Mouse (Mus musculus): ENCODE results near the gene Card10.
A peak's percentile ranks its signal among the peaks of the same experiment; 100 is the strongest.
"Not testable (repeated sequence)": the region's sequence is repeated elsewhere in the genome, so short reads cannot be mapped to it uniquely, and the experiment has no call there.

Card10 gene

DNA sequence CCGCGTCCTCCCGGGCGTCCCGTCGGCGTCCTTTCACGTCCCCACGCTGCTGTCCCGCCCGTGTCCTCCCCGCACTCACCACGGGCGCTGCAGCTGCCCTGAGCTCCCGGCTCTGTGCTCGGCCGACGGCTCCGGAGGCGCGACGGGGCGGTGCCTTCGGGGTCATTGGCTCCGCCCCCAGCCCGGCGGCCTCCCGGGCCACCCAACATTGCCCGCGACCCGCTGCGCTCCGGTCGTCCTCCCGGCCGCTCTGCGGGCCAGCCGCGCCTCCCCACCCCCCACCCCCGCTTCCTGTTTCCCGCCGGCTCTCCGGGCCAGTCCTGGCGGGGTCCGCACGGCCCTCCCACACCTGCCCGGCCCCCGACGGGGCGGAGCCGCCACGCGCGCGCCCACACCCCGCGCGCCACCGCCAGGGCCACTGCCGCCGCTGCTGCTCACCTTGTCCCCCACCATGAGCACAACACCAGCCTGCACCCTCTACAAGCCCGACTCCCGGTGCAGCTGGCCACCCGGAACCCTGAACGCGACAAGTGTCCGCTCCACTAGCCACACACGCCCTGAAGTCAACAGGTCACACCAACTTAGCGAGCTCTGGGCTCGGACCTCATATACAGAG, at the start of gene Card10:
Card10 (minus strand) TSS at position 267 of the 616 bp plus-strand sequence.
- peak; percentile 77 to 91 for DNase-seq

DNA sequence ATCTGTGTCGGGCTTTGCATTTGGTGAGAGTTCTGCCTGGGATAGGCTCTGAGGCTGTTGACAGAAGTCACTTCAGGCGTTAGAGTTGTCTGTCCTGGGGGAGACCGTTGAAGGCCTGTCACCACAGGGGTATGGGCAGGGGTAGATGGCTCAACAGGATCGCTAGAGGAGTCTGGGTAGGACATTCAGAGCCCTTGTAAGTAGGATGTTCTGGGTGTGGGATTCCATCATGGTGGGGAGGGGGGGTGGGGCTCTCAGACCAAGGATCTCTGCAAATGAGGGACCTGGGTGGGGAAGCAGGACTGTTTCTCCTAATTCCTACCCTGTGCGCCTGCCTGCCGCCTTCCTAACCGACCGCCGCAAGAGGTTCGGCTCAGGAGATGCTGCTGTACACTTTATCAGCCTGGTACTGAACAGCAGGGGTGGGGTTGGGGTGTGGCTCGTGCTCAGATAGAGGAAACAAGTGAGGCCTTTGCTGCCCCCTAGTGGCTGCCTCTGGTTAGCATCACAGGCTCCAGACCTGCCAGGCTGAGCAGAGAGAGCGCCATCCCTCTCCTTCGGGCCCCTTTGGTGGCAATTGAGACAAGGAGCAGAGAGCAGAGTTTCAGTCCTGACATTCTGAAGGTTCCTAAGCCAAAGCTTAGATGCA, 48.8 kb upstream of the Card10 start:
- DNase-seq: peak; percentile 94 to 97

DNA sequence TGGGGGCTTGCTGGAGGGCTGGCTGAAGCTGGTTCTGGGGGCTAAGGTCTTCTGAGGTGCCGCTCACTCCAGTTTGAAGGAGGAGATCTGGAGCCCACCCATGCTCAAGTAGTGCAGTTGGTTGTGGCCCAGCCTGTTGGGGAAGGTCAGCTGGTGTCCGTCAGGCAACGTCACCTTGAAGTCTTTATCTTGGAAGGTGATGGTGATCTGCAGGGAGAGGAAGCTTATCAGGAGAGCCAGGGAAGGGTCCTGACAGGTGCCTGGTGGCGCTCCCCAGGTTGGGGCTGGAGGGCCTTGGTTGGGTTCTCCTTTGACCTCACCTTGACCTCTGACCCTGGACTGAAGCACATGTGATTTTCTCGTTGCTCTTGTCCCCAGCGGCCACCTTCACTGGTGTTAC, 48.1 kb upstream of the Card10 start:
- no peak for DNase-seq

DNA sequence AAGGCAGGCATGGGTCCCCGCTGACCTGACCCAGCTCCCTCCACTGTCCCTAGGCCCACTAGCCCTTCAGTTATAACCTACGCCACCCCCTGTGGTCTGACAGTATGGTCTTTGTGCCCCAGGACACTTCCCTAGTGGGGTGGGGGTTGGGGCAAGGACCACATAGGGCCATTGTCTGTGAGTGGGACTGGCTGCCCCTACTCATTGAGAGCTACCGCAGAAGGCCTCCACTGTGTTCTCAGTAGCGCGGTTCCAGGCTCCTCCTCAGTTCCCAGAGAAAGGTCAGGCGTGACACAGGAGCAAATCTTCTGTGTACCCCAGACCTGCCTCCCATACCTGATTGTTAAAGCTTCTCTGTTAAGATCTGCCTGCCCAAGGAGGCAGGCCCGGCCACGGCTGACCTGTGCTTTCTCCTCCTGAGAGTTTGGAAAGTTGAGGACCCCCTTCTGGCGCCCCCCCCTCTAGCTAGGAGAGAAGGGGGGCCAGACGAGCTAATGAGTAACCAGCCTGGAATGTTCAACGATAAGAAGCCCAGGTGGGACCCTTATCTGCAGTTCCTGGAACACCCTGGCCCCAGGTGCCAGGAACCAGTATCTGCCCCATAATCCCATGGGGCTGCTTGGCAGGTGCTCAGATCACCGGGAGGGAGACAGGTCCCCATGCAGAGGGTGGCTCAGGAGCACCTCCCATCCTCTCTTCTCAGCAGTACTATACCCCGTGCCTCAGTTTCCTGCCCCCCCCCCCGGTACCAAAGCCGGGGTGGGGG, 47.4 kb upstream of the Card10 start:
- DNase-seq: no peak

DNA sequence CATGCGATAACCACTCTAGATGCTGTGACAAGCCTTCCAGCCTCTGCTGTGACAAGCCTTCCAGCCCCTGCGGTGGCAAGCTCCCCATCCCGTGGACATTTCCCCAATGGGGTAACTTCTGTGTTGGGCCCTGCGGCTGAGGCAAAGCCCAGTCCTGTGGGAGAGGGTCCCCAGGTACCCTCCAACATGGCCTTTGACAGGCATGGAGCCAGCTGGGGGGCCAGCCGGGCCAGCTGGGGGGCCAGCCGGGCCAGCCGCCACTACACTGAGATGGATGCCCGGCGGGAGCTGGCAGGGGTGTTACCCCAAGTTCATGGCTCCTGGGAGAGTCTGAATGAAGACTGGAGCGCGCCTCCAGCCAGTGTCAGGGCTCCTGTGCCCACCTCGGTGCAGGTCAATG, 46.6 kb upstream of the Card10 start:
- no peak for DNase-seq

DNA sequence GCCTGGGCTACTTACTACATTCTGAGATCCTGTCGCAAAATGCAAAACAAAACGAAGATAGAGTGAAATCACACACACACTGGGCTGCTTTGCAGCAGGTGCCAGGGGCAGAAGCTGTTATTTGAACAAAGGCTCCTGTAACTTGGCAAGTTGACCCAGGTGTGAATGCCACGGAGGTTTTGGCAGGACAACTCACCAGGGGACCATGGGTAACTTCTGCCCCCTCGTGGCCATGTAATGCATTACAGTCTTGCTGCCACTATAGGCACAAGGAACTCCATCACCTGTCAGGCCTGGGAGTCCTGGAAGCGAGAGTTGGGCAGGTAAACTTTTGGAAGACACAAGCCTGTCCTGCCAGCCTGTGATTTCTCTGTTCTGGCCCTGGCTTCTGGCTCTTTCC, 45.6 kb upstream of the Card10 start:
- DNase-seq: peak; percentile 91 to 95

DNA sequence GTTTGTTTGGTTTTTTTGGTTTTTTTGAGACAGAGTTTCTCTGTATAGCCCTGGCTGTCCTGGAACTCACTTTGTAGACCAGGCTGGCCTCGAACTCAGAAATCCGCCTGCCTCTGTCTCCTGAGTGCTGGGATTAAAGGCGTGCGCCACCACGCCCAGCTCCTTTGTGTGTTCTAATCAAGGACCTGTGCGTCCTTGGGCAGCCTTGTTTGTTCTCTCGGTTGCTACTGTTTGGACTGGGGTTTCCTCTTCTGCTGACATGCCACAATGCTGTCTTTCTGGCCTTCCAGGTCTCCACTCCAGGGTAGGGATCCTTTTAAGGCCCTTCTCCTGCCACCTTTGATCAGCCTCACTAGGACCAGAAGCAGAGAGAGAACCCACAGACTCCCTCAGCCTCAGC, 44.0 kb upstream of the Card10 start:
- DNase-seq: not testable (repeated sequence)

DNA sequence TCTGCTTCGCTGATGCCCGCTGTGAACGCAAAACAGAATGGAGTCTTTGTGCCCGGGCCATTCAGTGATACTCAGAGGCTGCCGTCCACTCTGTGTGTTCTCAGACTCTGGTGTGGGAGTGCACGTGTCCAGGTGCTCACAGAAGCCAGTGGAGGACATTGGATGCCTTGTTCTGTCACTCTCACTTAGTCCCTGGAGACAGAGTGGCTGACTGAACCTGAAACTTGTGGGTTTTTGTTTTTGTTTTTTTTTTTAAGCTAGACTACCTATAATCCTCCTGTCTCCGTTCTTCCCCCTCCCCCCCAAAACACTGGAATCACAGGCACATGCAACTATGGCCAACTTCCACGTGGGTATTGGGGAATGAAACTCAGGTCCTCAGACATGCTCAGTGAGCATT, 43.5 kb upstream of the Card10 start:
- DNase-seq: no peak

DNA sequence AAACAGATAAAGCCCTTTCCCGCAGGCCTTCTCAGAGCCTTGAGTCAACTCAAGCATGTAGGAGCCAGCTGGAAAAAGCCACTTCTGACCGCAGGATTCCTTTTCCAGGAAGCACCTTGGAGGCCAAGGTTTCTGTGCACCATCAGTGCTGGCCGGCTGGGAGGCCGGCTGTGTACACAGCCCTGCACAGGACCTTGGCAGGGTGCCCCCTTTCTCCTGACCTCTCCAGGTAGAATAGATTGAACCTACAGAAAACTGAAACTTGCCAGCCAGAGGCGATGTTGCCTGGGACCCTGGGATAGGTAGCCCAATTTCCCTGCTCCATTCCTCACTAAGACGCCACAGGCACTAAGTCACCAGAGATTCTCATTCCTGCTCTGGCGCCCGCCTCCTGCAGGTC, 43.0 kb upstream of the Card10 start:
- DNase-seq: peak; percentile 54 to 68

DNA sequence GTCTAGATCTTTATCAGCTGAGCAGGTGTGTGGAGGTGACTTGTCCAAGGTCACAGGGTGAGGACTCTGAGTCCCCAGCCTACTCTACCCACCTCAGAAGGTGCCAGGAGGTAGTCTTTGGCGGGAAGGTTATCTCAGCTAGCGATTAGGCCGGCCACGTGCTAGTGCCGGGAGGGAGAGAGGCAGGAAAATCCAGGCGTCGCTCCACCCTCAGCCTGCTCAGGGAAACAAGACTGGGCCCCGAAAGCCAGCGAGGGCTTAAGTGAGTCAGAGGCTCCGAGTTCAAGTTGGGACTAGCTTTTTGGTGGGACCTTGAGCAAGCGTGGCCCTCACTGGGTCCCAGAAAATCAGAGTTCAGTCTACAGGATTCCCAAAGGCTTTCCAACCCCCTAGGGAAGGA, 42.5 kb upstream of the Card10 start:
- DNase-seq: peak; percentile 62 to 68

DNA sequence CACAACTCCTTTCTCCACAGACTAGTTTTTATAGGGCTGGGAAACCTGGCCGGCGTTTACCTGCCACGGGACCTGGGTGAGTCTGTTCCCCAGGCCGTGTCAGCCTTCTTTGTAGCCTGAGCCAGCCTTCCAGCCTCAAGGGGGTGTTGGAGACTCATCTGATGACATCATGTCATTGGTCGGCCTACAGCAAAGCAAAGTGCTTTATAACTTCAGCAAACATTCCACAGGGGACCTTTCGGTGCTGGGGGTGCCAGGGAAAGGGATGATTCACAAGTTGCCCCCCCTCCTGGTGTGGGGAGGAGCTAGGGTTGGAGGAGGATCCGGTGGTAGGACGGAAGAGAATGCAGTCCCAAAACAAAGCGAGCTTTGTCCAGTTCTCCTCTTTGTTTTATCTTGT, 41.9 kb upstream of the Card10 start:
- DNase-seq: peak; percentile 79

DNA sequence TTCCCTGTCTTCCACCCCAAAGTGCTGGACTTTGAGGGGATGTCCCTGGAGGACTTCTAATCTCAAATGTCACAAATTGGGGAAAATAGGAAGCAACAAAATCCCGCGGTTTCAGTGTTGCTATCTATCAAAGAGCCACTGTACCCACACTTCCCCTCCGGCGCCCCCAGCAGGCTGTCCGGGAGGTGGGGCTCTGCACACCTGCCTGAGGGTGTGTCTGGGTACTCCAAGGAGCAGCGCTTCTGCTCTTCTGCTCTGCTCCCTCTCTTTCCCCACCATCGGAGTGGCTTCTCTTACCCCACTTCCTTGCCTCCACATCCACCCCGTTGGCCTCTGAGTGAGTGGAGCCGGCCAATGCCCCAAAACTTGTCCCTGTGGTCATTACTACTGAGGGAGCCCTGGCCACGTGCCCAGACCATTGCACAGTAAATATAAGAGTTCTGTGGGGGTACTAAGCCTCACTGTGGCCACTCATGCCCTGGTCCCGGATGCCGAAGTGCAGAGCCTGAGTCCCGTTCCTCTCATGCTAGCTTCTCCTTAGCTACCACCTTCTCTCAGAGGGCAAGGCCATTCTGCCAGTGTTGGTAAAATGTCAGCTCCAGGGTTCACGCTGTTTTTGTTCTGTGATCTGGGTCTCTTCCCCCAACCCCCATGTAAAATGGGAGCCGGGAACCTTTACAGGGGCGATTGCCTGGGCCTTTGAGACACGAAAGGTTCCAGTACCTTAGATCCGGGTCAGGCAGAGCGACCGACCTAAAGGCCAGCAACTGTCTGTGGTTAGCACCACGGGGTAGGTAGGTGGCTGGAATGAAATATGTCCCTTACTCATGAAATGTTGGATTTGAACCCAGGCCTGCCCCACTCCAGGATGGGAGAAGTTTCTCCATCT, 41.0 kb upstream of the Card10 start:
- peak in 1 of 2 experiments; percentile 54 for DNase-seq

DNA sequence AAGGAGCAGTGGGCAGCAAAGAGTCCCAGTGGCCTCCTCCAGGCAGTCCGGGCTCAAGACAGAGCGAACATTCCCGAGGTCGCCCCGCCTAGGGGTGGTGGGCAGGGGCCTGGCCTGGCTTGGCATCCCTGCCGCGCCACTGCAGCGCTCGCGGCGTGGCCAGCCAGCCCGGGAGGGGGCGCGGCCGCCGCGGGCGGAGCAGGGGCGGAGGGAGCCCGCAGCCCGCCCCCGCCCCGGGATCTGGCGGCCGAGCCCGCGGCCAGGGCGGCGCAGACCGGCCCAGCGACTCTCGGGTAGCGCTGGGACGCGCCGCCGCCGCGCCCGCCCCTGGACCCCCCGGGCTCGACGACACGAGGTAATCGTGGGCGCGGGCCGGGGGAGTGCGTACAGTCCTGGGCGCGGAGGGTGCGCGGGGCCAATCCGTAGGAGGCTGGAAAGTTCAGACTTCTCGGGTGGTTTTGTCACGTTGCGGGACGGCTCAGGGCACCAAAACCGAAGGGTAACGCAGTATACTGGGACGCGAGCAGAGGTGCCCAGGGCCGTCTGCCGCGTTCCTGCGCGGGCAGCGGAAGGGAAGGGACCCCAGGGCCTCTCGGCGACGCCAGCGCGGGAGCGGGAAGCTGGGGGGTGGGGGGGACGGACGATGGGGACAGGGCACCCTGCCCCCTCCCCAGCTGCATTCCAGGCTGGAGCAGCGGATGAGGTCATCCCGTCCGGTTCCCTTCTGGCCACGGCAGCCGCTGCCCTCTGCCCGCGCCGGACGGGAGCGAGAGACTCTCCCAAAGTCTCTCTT, 39.7 kb upstream of the Card10 start, which contains the start of gene Cdc42ep1:
Cdc42ep1 (plus strand) TSS at position 254 of the 793 bp plus-strand sequence.
- peak; percentile 77 to 85 for DNase-seq

DNA sequence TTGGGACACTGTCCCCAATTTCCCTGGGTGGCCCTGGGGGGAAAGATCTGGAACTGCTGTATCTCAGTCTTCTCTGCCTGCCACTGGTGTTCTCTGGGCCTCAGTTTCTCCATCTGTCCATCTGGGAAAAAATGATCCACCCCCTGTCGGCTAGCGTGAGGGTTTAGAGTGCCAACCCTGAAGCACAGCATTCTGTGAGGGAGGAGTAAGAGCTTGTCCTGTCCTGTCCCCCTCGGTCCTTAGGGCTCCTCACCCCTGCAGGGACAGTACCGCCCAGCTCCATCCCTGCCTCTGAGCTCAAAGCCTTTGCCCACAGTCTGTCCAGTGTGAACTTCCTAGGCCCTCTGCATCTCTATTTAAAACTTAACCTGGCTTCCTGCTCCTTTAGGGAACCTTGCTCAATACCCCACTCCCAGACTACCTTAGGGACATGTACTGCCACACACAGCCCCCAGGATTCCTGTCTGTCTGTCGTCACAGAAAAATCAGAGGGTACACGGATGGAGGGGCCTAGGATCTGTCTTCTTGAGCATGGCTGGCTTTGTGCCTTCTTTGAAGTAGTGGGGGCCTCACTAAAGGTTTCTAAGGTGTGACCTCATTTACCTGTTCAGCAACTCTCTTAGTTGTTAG, 38.4 kb upstream of the Card10 start:
- DNase-seq: no peak

DNA sequence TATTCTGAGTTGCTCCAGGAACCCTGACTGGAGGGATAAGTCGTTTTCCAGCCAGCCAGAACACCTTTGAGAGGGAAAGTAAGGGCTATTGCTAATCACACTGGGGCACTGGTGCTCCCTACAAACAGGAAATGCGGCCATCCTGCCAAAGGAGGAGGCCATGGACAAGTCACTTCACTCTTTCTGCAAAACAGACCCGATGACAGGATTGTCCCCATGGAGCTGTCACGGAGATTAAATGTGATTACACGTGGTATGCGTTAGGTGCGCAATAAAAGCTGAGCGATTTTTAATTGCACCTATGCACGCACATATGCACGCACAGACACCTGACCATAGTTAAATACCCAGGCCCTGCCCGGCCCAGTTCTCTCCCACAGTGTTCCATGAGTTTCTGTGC, 37.9 kb upstream of the Card10 start:
- no peak for DNase-seq

DNA sequence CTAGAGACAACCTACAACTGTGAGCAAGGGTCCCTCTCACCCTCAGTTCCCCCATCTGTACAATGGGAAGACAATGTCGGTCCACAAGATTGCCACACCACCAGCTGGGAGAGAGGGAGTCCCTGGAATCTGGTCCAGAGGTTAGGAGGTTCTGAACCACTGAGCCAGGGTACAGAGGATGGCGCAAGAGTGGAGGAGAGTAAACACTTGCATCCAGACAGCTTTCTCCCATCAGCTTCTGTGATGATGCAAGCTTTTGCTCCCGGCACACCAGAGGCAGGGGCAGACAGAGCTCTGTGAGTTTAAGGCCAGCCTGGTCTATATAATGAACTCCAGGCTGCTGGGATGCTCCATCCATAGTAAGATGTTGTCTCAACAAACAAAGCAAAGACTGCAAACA, 37.4 kb upstream of the Card10 start:
- DNase-seq: peak; percentile 27 to 60

DNA sequence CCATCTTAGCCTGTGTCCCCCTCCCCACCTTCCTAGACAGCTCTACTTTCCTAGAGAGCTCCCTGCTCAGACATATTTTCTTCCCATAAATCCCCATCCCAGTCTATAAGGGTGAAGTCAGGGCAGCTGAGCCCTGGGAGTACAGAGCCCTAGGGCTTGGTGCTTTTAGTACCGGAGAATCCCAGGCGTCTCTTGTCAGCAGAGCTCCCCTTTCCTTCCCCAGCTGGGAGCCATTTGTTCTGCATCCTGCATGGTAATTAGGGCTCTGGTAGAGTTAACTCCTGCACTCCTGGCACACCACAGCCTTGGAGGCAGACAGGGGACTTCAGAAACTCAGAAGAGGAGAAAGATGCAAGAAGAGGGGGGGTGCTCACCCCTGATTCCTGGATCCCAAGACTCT, 36.9 kb upstream of the Card10 start:
- no peak for DNase-seq

DNA sequence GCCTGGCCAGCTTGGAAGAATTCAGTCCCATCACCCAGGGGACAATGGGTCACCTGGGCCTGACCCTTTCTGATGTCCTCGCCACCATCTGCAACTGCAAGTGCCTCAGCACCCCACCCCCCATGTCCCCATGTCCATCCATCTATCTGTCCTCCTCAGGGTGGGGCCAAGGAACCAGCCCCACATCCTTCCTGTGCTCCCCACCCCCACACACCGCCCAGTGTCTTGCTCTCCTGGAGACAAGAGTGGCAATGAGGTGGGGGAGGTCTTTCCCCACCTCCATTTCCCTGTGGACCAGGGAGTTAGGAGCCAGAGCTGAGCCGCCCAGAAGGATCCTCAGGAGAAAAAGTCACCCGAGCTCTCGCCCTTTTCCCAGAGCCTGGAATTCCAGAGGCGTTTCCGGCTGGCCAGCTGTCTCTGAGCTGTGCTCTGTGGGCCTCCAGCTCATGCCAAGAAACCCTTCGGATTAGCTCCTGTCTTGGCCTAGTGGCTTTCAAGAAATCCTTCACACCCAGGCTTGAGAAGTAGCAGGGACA, 33.3 kb upstream of the Card10 start:
- peak; percentile 89 to 91 for DNase-seq

DNA sequence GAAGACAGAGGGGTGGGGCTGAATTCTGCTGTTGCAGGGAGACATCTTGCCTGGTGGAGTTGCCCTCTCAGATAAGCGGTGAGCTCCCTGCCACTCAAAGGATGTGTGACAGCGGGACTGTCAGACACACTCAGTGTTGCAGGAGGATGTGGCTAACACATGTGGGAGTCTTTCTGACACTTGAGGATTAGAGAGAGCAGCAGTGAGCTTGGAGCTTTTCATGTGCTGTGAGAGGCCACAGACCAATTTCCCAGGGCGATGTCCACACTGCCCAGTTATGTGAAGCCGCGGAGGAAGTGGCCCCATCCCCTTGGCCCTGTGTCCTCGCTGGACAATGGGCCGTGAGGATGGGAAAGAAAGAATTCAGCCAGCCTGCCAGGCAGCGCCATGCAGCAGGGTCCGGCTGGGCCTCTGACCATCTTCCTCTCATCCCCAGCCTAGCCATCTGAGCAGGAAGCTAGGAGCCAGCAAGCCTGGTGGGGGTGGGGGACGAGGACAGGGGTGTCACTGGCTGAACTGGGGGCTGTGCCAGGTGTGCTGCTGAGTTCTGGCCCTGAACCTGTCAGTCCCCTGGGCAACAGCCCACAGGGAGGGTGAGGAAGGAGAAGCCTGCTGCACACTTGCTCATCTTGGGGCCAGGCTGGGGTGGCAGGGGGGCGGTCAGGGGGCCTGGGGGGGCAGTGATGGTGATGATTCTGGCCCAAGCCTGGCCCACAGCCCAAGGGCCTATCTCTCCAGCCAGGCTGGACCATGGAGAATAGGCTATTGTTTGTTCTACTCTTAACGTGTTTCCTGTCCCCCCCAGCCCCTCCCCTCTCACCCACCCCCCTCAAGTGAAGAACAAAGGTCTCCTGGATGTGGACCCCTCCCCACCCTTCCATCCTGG, 32.6 kb upstream of the Card10 start:
- peak; percentile 76 to 80 for DNase-seq

Measured in kidney, postnatal 36 days (tissue).